Mouse (Mus musculus): ENCODE measurements around the gene Olfr519. TPM values are rescaled to one million over a fixed set of nuclear protein-coding genes. Genes with fewer than 3 reads are reported as not detected.

Olfr519 gene
- not detected for total RNA-seq (2022)

GRCm38 (mm10) chr7:108894320-108894719 lies at the start of gene Olfr519:
Gene Olfr519, minus strand, starts transcription at chr7:108894420.
- no peak for DNase-seq (ENCODE audit: low spot score in 2 of 2)

- DNase-seq (ENCODE audit: low spot score in 2 of 2), result no peak
Observed at GRCm38 (mm10) chr7:108944002-108944401, 49.8 kb upstream of the Olfr519 start.

- no peak for DNase-seq (ENCODE audit: low spot score in 2 of 2)
Observed at GRCm38 (mm10) chr7:108941466-108941865, 47.2 kb upstream of the Olfr519 start.

- no peak for DNase-seq (ENCODE audit: low spot score in 2 of 2)
Observed at GRCm38 (mm10) chr7:108936591-108936990, 42.4 kb upstream of the Olfr519 start.

- DNase-seq (ENCODE audit: low spot score in 2 of 2), result no peak
Observed at GRCm38 (mm10) chr7:108935411-108935810, 41.2 kb upstream of the Olfr519 start.

GRCm38 (mm10) chr7:108934836-108935235 lies 40.6 kb upstream of the Olfr519 start:
- DNase-seq (ENCODE audit: low spot score in 2 of 2), result no peak

GRCm38 (mm10) chr7:108933794-108934731 lies 39.8 kb upstream of the Olfr519 start, which contains the start of gene Eif3f:
Gene Eif3f, plus strand, starts transcription at chr7:108934417.
- DNase-seq (ENCODE audit: low spot score in 2 of 2), result peak; percentile 94 to 97

- no peak for DNase-seq (ENCODE audit: low spot score in 2 of 2)
Observed at GRCm38 (mm10) chr7:108929726-108930393, 35.6 kb upstream of the Olfr519 start, which contains the start of gene Nlrp10. Gene Nlrp10, minus strand, starts transcription at chr7:108930178.

GRCm38 (mm10) chr7:108928280-108929188 lies 34.3 kb upstream of the Olfr519 start:
- no peak for DNase-seq (ENCODE audit: low spot score in 2 of 2)

GRCm38 (mm10) chr7:108927043-108927442 lies 32.8 kb upstream of the Olfr519 start:
- DNase-seq (ENCODE audit: low spot score in 2 of 2), result no peak

- no peak for DNase-seq (ENCODE audit: low spot score in 2 of 2)
Observed at GRCm38 (mm10) chr7:108903969-108904368, 9.7 kb upstream of the Olfr519 start.

- DNase-seq (ENCODE audit: low spot score in 2 of 2), result no peak
Observed at GRCm38 (mm10) chr7:108884906-108885305, 9.3 kb downstream of the Olfr519 start, which contains the start of gene Olfr518. Gene Olfr518, minus strand, starts transcription at chr7:108885006.

- no peak for DNase-seq (ENCODE audit: low spot score in 2 of 2)
Observed at GRCm38 (mm10) chr7:108872279-108872678, 21.9 kb downstream of the Olfr519 start, which contains the start of gene Olfr517. Gene Olfr517, minus strand, starts transcription at chr7:108872379.

- DNase-seq (ENCODE audit: low spot score in 2 of 2), result no peak
Observed at GRCm38 (mm10) chr7:108850429-108850828, 43.8 kb downstream of the Olfr519 start, which contains the start of gene Olfr516. Gene Olfr516, minus strand, starts transcription at chr7:108850529.

Other genes starting within 250 kb of the Olfr519 start
- gene Olfr509, start 242.5 kb downstream of the Olfr519 start, total RNA-seq (2022), result not detected
- gene Olfr510, start 228.0 kb downstream of the Olfr519 start, total RNA-seq (2022), result not detected
- not detected for gene Olfr512, start 181.1 kb downstream of the Olfr519 start, total RNA-seq (2022)
- gene Olfr513, start 143.4 kb downstream of the Olfr519 start, total RNA-seq (2022), result not detected
- gene Olfr514, start 68.4 kb downstream of the Olfr519 start, total RNA-seq (2022), result not detected
- gene Olfr516, start 43.9 kb downstream of the Olfr519 start, total RNA-seq (2022), result not detected
- not detected for gene Olfr517, start 22.0 kb downstream of the Olfr519 start, total RNA-seq (2022)
- not detected for gene Olfr518, start 9.4 kb downstream of the Olfr519 start, total RNA-seq (2022)
- under 1 TPM; 0.33 to 0.57 (median 0.45) TPM for gene Nlrp10, start 35.8 kb upstream of the Olfr519 start, total RNA-seq (2022)
- 100 to 1,000 TPM; 101 to 102 (median 101) TPM for gene Eif3f, start 40.0 kb upstream of the Olfr519 start, total RNA-seq (2022)
- 100 to 1,000 TPM; 107 to 129 (median 115) TPM for gene Tub, start 55.9 kb upstream of the Olfr519 start, total RNA-seq (2022)
- 10 to 100 TPM; 66.2 to 71.1 (median 68.6) TPM for gene Ric3, start 188.9 kb upstream of the Olfr519 start, total RNA-seq (2022)